In genomic region chr1:135766592-135767306, GRCm38 (mm10) we compare ENCODE assay signal across 9 mouse cellular contexts. TPM values are rescaled to one million over a fixed set of nuclear protein-coding genes. Genes with fewer than 3 reads are reported as not detected.
DNase-seq lines count a peak whose midpoint lies in the region; ATAC-seq and TF ChIP-seq lines count a peak whose summit lies in the region.
"Had no signal": no experiment of that assay in that cellular context is flagged by ENCODE, and none has a peak within 500 bp of the region (broad histone marks: within the 10 kb centered on the region; RNA-seq: fewer than 3 reads in every experiment).

No protein-coding gene starts in this region.

- no peak for ATAC-seq in liver, embryonic 12.5 days
- ATAC-seq in stomach, embryonic 16.5 days (ENCODE audit: insufficient read depth, low FRiP score), result peak; percentile 10; the same call in 1 of the 2 replicates

- H3K4me2 ChIP-seq in liver, embryonic 12.5 days, result peak overlapping the region; percentile 94
- peak overlapping the region; percentile 75 for H3K4me2 ChIP-seq in stomach, embryonic 16.5 days (ENCODE audit: low read depth, low read length)

- DNase-seq in adrenal gland, adult 2 months, result peak; percentile 21
- DNase-seq in adrenal gland, adult 8-10 months, result no peak
- DNase-seq in spleen, adult 2 months (ENCODE audit: low read depth in 1 of 2, low spot score in 2 of 2), result no peak
- no peak for DNase-seq in spleen, postnatal 4 days (ENCODE audit: low spot score in 2 of 2)
- DNase-seq in layer of hippocampus, adult 9-11 months, result no peak
- DNase-seq in spleen, adult 18-20 months, result no peak

- H3K4me3 ChIP-seq in spleen, adult 2 months (ENCODE audit: extremely low read depth, insufficient read depth, insufficient read length), result peak overlapping the region; percentile 61
- H3K4me3 ChIP-seq in liver, embryonic 12.5 days, result peak overlapping the region; percentile 63
- H3K4me3 ChIP-seq in stomach, embryonic 16.5 days (replicated peaks; ENCODE audit: low read length), result peak overlapping the region; percentile 70

- H3K36me3 ChIP-seq in spleen, adult 2 months (ENCODE audit: control insufficient read depth, insufficient read depth, low read length), result no peaks in the 10 kb centered on the region
- peaks cover 12% of the 10 kb centered on the region for H3K36me3 ChIP-seq in liver, embryonic 12.5 days
- H3K36me3 ChIP-seq in stomach, embryonic 16.5 days (ENCODE audit: control insufficient read depth, insufficient read depth, low read length), result no peaks in the 10 kb centered on the region

- H3K9ac ChIP-seq in liver, embryonic 12.5 days, result peak overlapping the region; percentile 65
- H3K9ac ChIP-seq in stomach, embryonic 16.5 days (ENCODE audit: low read length), result peak overlapping the region; percentile 94

- no peaks in the 10 kb centered on the region for H3K9me3 ChIP-seq in liver, embryonic 12.5 days (replicated peaks)
- H3K9me3 ChIP-seq in stomach, embryonic 16.5 days (replicated peaks; ENCODE audit: control insufficient read depth, low read length), result no peaks in the 10 kb centered on the region

- H3K27me3 ChIP-seq in spleen, adult 2 months (ENCODE audit: control insufficient read depth, insufficient read depth, low read length), result peaks cover 10% of the 10 kb centered on the region
- peaks cover 79% of the 10 kb centered on the region for H3K27me3 ChIP-seq in liver, embryonic 12.5 days (replicated peaks)
- no peaks in the 10 kb centered on the region for H3K27me3 ChIP-seq in stomach, embryonic 16.5 days (ENCODE audit: control insufficient read depth, insufficient read depth, low read length)

- peaks cover 8% of the 10 kb centered on the region for H3K4me1 ChIP-seq in spleen, adult 2 months (ENCODE audit: control insufficient read depth, insufficient read depth, insufficient read length)
- H3K4me1 ChIP-seq in liver, embryonic 12.5 days, result peaks cover 40% of the 10 kb centered on the region
- peaks cover 42% of the 10 kb centered on the region for H3K4me1 ChIP-seq in stomach, embryonic 16.5 days (ENCODE audit: control insufficient read depth, insufficient read depth, low read length)

- H3K27ac ChIP-seq in spleen, adult 2 months (ENCODE audit: insufficient read depth, low read length), result peak overlapping the region; percentile 59; the same call in 1 of the 2 replicates
- peak overlapping the region; percentile 61; the same call in 1 of the 2 replicates for H3K27ac ChIP-seq in liver, embryonic 12.5 days
- peak overlapping the region; percentile 93 for H3K27ac ChIP-seq in stomach, embryonic 16.5 days (ENCODE audit: low read length)

- TF ChIP-seq CTCF in spleen, adult 2 months (IDR thresholded peaks at IDR 0.05; ENCODE audit: extremely low read depth, insufficient read depth, insufficient read length, insufficient replicate concordance), result no peak

- no peak for TF ChIP-seq POLR2A in spleen, adult 2 months (IDR thresholded peaks at IDR 0.05; ENCODE audit: low read depth, low read length)

- WGBS in spleen, adult 2 months, result 36% methylated on average over 30 of the region's 30 CpGs
- WGBS in liver, embryonic 12.5 days (ENCODE audit: insufficient replicate concordance), result 30% methylated on average over 30 of the region's 30 CpGs
- 14% methylated on average over 30 of the region's 30 CpGs for WGBS in stomach, embryonic 16.5 days

RNA-seq across cellular contexts. Expression of gene Phlda3, which starts 0.8 kb away (rescaled TPM):
- total RNA-seq in adrenal gland, adult 2 months (2021), result 10 to 100 TPM; 35.1 to 83.1 TPM
- 119 and 180 TPM in 2 replicates for polyA plus RNA-seq in adrenal gland, adult 2 months (2012; rRNA removed)
- 10 to 100 TPM; 33.0 to 80.7 (median 38.4) TPM for total RNA-seq in adrenal gland, adult 8-10 months (2022)
- polyA plus RNA-seq in spleen, adult 2 months (2012; rRNA removed), result 17.5 and 18.9 TPM in 2 replicates
- polyA plus RNA-seq in liver, embryonic 12.5 days (2016; fragmentation: Nextera tagmentation; extraction: Ambion mirVana), result 11.4 and 11.9 TPM in 2 replicates
- polyA plus RNA-seq in stomach, embryonic 16.5 days (2015; fragmentation: Nextera tagmentation; extraction: Ambion mirVana), result 77.4 and 80.5 TPM in 2 replicates

RNA-seq across cellular contexts. Expression of gene Tnni1, which starts 12.5 kb away (rescaled TPM):
- total RNA-seq in adrenal gland, adult 2 months (2021), result not detected
- 0.15 and 0.28 TPM in 2 replicates for polyA plus RNA-seq in adrenal gland, adult 2 months (2012; rRNA removed)
- total RNA-seq in adrenal gland, adult 8-10 months (2022), result under 1 TPM in 1 of 4 experiments, not detected in 3; 0.35 TPM
- 0.80 and 1.3 TPM in 2 replicates for polyA plus RNA-seq in spleen, adult 2 months (2012; rRNA removed)
- polyA plus RNA-seq in liver, embryonic 12.5 days (2016; fragmentation: Nextera tagmentation; extraction: Ambion mirVana), result 10.5 and 12.9 TPM in 2 replicates
- polyA plus RNA-seq in stomach, embryonic 16.5 days (2015; fragmentation: Nextera tagmentation; extraction: Ambion mirVana), result 6.2 and 84.9 TPM in 2 replicates
- total RNA-seq: common myeloid progenitor, adult 5-6 weeks had no signal

RNA-seq across cellular contexts. Expression of gene Csrp1, which starts 46.9 kb away (rescaled TPM):
- 100 to 1,000 TPM in 1 of 2 experiments, 10 to 100 TPM in 1; 68.0 to 133 TPM for total RNA-seq in adrenal gland, adult 2 months (2021)
- polyA plus RNA-seq in adrenal gland, adult 2 months (2012; rRNA removed), result 65.7 and 70.2 TPM in 2 replicates
- total RNA-seq in adrenal gland, adult 8-10 months (2022), result 100 to 1,000 TPM in 1 of 4 experiments, 10 to 100 TPM in 3; 92.3 to 122 (median 99.0) TPM
- 174 and 192 TPM in 2 replicates for polyA plus RNA-seq in spleen, adult 2 months (2012; rRNA removed)
- polyA plus RNA-seq in liver, embryonic 12.5 days (2016; fragmentation: Nextera tagmentation; extraction: Ambion mirVana), result 56.2 and 60.7 TPM in 2 replicates
- polyA plus RNA-seq in stomach, embryonic 16.5 days (2015; fragmentation: Nextera tagmentation; extraction: Ambion mirVana), result 229 and 245 TPM in 2 replicates

RNA-seq across cellular contexts. Expression of gene Lad1, which starts 51.6 kb away (rescaled TPM):
- total RNA-seq in adrenal gland, adult 2 months (2021), result under 1 TPM; 0.14 to 0.17 TPM
- 0.38 and 0.40 TPM in 2 replicates for polyA plus RNA-seq in adrenal gland, adult 2 months (2012; rRNA removed)
- under 1 TPM; 0.08 to 0.23 (median 0.18) TPM for total RNA-seq in adrenal gland, adult 8-10 months (2022)
- polyA plus RNA-seq in spleen, adult 2 months (2012; rRNA removed), result 3.1 and 5.1 TPM in 2 replicates
- polyA plus RNA-seq in liver, embryonic 12.5 days (2016; fragmentation: Nextera tagmentation; extraction: Ambion mirVana), result 0.26 and 0.79 TPM in 2 replicates
- 109 and 142 TPM in 2 replicates for polyA plus RNA-seq in stomach, embryonic 16.5 days (2015; fragmentation: Nextera tagmentation; extraction: Ambion mirVana)
- total RNA-seq: common myeloid progenitor, adult 5-6 weeks had no signal
